Mouse (Mus musculus): ENCODE data around the gene Palm3. TPM values are rescaled to one million over a fixed set of nuclear protein-coding genes. Genes with fewer than 3 reads are reported as not detected.
A peak's percentile ranks its signal among the peaks of the same experiment; 100 is the strongest.
"Not testable (repeated sequence)": the region's sequence is repeated elsewhere in the genome, so short reads cannot be mapped to it uniquely, and the experiment has no call there.

Palm3 gene
- total RNA-seq, 2 experiments from 2014 or later = not detected

DNA sequence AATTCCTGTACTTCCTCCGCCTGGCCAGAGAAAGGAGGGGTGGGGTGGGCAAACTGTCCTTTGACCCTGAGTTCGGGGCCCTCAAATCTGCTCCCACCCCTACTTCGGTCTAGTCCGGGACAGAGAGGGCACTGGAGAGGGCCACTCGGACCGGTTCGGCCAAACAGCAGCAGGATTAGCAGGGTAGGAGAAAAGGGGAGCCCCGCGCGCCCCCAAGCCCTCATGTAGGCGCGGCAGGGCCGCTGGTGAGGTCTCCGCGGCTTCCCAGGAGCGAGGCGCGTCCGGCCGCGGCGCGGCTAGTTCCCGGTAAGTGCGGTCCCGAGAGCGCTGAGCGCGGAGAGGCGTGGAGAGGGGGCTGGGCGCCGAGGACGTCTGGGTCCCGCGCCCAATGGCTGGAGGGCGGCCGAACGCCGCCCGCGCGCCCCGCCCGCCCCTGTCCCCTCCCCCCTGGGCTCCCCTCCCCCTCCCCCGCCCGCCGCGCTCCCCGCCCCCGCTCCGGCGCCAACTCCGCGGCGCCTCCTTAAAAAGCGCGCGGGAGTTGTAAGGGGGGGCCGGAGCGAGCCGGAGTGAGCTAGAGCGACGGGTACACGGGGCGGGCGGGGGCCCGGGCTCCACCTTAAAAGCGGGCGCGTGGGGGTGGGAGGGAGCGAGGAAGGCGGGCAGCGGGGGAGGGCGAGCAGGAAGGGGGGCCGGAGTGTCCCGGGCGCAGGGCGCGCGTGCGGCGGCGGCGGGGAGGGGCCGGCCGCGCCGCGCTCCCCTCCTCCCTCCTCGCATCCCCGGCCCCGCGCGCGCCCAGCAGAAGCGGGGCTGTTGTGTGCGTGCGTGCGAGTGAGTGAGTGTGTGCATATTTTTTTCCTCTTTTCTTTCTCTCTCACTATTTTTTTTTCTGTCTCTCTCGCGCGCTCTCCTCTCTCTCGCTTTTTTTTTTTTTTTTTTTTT, 24.4 kb upstream of the Palm3 start:
- ATAC-seq (replicated peaks; ENCODE audit: poor library complexity, severe bottlenecking) = peak; percentile 69

DNA sequence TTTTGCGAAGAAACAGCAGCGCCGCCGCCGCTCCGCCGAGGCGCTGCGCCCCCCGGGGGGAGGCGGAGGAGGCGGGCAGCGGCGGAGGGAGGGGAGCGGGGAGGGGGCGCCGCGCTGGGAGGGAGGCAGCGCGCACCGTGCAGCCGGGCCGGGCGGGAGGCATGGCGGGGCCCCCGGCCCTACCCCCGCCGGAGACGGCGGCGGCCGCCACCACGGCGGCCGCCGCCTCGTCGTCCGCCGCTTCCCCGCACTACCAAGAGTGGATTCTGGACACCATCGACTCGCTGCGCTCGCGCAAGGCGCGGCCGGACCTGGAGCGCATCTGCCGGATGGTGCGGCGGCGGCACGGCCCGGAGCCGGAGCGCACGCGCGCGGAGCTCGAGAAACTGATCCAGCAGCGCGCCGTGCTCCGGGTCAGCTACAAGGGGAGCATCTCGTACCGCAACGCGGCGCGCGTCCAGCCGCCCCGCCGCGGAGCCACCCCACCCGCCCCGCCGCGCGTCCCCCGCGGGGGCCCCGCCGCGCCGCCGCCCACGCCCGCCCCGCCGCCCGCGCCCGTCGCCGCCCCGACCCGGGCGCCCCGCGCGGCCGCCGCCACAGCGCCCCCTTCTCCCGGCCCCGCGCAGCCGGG, 23.6 kb upstream of the Palm3 start, which contains the start of gene Samd1:
Gene Samd1 (plus strand): TSS at position 162 of the 631 bp plus-strand sequence.
- ATAC-seq (replicated peaks; ENCODE audit: poor library complexity, severe bottlenecking) = no peak

DNA sequence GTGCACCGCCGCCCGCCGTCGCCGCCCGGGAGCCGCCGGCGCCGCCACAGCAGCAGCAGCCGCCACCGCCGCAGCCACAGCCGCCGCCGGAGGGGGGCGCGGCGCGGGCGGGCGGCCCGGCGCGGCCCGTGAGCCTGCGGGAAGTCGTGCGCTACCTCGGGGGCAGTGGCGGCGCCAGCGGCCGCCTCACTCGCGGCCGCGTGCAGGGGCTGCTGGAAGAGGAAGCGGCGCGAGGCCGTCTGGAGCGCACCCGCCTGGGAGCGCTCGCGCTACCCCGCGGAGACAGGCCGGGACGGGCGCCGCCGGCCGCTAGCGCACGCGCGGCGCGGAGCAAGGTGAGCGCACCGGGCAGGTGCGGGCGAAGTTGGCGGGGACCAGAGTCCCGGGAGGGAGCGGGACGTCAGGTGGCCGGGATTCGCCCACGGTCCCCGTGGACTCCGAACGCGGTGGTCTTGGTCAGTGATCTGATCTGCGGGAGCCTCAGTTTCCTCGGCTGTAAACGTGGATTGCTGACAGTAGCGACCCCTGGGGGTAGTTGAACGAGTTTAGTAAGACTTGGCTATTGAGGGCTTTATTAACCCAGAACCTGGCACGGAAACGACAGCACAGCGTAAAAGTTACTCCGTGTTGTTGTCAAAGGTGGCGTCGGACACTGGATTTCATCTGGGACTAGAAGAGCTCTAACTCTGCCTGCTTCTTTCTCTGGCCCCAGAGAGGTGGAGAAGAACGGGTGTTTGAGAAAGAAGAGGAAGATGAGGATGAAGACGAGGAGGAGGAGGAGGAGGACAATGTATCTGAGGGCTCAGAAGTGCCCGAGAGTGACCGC, 22.8 kb upstream of the Palm3 start:
- ATAC-seq (replicated peaks; ENCODE audit: poor library complexity, severe bottlenecking) = peak; percentile 62

DNA sequence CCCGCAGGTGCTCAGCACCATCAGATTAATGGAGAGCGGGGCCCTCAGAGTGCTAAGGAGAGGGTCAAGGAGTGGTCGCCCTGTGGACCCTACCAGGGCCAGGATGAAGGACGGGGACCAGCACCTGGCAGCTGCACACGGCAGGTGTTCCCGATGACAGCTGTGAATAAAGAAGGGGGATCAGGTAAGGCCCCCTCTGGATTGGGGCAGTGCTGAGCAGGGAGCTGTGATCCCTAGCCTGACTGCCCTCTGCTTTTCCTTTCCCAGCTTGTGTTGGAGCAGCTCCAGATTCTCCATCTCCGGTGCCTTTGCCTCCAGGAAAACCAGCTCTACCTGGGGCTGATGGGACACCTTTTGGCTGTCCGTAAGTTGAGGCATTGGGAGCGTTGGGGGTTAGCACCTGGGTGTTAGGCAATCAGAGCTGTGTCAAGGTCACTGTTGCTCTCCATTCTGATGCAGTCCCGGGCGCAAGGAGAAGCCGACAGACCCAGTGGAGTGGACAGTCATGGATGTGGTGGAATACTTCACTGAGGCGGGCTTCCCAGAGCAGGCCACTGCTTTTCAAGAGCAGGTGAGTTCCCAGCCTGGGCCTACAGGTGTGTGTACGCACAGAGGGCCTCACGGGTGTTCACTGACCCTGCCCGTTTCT, 22.1 kb upstream of the Palm3 start:
- ATAC-seq (replicated peaks; ENCODE audit: poor library complexity, severe bottlenecking) = no peak

DNA sequence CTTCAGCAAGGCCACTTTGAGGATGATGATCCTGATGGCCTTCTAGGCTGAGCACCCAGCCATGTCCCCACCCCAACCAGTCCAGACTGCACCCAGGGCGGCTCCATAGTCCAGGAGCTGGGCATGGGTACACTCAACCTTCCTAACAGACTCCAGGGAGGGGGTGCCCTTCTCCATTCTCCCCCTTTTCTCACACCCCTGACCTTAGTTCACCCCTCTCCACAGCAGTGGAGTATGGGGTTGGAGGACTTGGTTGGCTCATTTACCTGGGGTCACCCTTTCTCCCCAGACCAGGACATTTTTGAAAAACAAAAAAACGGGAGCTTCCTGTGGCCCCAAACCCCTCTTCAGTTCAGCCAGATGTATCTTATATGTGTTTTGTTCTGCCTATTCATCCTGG, 21.4 kb upstream of the Palm3 start:
- no peak for ATAC-seq (replicated peaks; ENCODE audit: poor library complexity, severe bottlenecking)

DNA sequence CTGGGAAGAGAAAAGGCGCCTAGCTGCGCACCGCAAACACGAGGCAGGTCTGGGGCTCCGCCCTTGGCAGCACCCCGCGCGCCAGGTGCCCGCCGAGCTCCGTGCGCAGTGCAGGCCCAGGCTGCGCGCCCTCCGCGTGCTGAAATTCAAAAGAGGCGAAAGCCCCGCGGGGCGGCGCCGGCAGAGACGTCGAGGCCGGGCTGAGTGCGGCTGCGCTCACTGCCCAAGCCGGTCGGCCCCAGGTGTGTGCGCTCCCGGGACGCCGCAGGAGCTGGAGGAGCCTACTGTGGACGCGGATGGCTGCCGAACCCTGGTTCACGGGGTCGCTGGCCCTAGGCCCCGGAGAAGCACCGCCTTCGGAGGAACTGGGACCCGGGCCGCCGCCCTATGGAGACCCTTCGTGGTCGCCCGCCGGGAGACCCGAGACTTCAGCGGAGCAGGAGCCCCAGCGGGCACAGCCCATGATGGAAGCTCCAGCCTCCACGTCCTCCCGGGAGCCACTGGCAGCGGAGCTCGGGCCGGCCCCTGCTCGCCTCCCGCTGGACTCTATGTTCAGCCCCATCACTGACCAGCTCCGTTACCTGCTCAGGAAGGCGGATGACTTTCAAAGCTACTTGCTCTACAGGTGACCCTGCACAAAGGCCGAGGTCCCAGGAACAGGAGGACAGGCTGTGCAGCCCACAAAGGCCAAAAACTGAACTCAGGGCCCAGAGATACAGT, 19.8 kb upstream of the Palm3 start, which contains the start of gene 1700067K01Rik:
Gene 1700067K01Rik (plus strand): TSS at position 222 of the 720 bp plus-strand sequence.
- ATAC-seq (replicated peaks; ENCODE audit: poor library complexity, severe bottlenecking) = no peak

DNA sequence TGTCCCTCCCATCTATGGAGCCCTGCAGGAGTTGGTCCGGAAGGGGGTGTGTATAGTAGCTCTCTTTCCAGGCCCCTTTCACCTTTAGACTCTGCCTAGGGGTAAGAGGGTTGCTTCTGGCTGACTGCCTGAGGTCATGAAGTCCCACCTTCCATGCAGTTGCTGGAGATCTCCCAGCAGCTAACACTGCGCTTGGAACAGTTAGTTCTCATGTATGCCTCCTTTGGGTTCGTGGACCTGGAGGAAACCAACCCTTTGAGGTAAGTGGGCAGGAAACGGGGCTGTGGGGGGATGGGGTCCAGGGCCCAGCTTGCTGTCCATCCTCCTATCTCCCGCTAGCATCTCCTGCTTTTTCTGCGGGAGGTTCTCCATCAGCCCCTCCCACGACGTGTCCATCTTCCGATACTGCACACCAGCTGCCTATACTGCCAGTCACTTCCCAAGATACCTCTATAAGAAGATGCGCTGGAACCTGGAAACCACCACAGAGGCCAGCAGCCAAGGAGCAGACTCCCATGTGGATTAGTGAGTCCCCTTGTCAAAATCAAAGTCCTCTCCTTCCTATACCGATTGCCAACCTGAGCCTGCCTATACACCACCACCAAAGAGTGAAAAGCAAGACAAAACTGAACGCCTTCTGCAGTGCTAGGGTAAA, 18.2 kb upstream of the Palm3 start:
- ATAC-seq (replicated peaks; ENCODE audit: poor library complexity, severe bottlenecking) = no peak

DNA sequence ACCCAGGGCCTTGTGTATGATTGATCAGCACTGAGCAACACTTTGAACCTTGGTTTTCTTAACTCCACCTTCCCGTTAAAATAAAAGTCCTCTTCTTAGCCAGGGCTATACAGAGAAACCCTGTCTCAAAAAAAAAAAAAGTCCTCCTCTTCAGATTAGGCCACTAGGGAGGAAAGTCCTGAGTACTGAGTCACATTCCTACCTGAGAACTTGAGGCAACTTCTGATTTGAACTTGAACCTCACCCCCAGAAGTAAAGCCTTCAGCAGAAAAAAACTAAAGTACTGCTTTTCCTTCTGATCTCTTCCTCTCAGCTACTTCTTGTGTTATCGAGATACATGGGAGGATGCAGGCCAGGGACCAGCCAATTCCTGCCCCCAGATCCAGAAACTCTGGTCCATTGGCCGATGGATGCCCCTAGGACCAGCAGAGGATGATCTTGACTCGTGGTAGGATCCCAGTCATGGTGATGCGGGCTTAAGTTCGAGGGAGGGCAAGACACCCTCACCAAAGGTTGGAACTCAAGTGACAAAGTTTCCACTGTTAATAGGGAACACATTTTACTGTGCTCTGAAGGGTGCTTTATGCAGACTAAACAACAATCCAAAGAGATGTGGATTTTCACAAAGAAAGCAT, 17.5 kb upstream of the Palm3 start:
- ATAC-seq (replicated peaks; ENCODE audit: poor library complexity, severe bottlenecking) = no peak

DNA sequence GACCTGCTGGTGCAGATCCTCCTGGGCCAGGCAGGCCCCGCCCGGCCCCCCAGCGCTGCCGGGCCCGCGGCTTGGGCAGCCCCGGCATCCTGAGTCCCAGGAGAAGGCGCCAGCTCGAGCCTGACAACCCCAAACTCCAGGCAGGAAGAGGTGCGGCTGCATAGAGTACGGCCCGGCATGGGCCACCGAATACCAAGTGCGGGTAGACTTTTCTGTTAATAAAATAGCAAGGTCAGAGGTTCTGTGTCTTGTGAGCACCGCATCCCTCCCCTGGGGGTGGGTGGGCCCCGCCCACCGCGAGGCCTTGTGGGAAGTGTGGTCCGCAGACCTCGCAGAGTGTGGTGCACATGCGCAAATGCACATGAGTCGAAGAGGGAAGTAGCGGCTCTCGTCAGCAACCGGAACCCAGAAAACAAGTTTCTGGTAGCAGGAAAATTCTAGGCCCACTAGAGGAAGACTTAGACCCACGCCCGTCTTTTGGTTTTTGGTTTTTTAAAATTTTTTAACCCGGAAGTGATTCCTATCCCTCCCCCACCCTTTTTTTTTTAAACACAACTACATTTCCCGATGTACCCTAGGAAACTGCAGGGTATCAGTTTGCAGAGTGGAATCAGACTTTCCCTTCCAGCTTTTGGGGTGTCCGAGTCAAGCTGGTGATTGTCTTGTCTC, 16.6 kb upstream of the Palm3 start:
- ATAC-seq (replicated peaks; ENCODE audit: poor library complexity, severe bottlenecking) = peak; percentile 99

DNA sequence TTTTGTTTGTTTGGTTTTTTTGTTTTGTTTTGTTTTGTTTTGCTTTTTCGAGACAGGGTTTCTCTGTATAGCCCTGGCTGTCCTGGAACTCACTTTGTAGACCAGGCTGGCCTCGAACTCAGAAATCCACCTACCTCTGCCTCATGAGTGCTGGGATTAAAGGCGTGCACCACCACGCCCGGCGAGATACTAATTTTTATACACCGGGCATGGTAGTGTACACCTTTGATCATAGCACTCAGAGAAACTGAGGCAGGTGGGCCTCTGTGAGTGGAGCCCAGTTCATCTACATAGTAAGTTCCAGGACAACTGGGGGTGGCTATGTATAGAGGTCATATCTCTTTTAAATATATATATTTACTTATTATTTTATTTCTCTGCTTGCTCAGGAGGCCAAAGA, 15.8 kb upstream of the Palm3 start:
- not testable (repeated sequence) for ATAC-seq (replicated peaks; ENCODE audit: poor library complexity, severe bottlenecking)

DNA sequence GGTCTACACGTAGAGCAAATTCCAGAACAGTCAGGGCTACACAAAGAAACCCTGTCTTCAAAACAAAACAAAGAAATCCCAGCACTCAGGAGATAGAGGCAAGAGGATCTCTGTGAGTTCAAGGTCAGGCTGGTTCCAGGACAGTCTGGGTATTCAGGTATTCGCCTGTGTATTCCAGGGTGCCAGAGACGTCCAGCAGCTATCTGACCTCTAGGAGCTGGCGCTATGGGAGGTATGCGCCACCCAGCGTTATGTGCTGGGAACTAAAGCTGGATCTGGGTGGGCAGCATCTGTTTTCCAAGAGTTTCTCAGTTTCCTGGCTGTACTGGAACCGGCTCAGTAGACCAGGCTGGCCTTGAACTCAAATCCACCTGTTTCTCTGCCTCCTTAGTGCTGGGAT, 12.9 kb upstream of the Palm3 start:
- no peak for ATAC-seq (replicated peaks; ENCODE audit: poor library complexity, severe bottlenecking)

DNA sequence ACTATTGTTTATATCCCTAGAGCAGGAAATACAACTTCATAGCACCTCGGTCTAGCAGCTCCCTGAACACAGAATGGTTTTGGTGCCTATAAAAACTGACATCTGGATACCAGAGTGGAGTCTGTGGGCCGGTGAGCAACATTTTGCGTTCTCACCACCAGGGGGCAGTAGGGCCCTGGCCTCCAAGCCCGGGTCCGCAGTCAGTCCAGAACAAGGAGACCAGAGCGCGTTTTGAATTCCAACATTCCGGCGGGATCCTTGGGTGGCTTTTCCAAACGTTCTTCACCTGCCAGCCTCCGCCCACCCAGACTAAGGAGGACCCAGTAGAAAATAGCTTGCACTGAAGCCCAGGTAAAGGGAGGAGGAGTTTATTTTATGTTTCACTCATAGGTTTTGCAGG, 11.4 kb upstream of the Palm3 start:
- ATAC-seq (replicated peaks; ENCODE audit: poor library complexity, severe bottlenecking) = peak; percentile 61

DNA sequence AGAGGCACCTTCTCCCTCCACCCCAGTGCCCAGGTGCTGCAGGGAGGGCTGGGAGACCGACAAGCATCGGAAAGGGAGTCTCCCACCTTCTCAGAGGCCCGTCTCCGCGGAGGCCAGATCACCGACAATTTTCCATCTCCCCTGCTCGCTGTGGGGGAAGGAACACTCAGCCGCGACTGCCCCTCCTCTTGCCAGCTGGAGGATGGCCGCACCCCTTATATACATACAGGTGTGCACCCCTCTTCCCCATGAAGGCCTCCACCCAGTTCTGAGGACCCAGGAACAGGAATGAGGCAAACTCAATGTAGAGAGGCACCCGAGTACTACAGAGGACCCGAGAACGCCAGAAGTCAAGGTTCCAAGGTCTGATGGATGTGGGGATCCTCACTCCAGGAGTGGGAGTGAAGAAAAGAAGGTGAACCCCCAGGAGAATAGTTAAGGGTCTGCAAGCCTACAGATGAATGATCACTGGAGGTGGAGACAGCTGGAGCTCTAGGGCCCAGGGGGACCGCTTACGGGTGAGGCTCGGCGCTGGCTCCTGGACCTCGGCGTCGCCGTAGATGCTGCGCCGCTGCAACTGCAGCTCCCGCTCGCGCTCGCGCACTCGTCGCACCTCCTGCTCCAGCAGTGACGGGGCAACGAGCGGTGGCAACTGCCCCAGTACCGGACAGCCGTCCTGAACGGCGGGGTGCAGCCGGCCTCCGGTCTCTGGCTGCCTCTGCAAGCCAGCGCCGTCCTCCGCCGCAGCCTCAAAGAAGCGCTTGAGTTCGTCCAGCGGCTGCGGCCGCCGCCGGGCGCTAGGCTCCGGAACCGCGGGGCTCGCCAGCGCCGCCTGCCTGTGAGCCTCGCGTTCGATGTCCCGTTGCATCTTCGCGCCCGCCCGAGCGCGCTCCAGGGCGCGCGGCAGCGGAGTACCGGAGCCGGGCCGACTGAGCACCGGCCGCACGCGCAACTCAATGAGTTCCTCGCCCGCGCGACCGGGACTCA, 10.4 kb upstream of the Palm3 start:
- ATAC-seq (replicated peaks; ENCODE audit: poor library complexity, severe bottlenecking) = peak; percentile 57

DNA sequence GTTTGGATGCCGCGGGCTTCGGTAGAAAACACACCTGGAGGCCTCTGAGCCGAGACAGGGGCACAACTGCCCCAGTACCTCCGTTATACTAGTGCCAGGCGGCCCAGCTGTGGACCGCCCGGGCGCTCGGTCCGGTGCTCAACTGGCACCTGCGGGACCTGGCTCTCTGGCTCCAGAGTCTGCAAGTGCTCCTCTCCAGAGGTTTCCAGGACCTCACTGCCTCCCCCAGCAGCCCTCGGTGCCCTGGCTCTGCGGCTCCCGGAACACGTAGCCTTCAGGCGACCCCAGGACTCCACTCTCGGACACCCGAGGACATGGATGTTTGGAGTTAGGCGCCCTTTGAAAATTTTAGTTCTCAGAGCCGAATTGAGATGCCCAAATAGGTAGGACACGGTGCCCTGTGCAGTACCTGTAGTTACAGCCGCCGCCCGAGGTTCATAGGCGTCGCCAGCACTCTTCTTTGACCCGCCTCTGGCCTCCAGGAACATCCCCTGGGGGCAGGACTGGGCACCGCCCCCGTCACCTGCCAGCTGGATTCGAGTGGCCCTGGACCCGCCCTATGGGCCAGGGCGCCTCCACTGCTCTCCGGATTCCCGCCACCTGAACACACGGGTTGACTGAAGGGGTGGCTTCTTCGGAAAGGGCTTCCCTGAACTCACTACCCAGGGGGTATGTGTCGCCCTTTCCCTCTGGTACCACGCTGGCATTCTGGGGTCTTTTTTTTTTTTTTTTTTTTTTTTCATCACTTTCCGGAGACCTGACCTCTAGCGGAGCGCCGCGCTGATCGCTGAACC, 9.4 kb upstream of the Palm3 start, which contains the start of gene 2210011C24Rik:
Gene 2210011C24Rik (minus strand): TSS at position 467 of the 794 bp plus-strand sequence.
- ATAC-seq (replicated peaks; ENCODE audit: poor library complexity, severe bottlenecking) = peak; percentile 31

DNA sequence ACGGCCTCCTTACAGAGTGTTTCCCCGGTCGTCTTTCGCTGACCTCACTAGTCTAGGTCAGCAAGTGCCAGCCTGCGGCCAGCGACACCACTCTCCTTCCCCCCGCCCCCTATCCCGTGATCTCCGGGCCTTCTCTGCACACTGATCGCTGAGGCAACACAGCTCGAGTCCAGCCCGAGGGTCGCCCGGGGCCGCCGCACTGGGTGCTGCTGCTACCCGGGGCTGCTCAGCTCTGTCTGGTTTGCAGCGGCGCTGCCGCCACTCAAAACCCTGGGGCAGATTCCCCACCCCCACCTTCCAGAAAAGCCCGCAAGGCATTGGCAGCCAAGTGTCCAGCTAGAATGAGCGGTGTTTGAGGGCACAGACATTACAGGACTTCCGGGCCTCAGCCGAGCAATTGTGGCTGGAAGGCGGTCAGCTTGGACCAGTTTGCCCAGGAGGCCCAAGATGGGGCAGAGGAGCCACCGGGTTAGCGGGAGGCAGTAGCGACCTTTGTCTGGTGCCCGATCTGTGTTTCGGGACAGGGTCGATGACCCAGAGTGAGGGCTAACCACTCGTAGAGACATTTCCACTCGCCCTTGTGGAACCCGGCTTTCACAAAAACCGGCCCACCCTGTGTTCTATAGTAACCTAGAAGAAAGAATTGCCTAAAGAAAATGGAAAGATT, 8.6 kb upstream of the Palm3 start:
- ATAC-seq (replicated peaks; ENCODE audit: poor library complexity, severe bottlenecking) = peak; percentile 34

Measured in granulocyte monocyte progenitor cell, adult 5-6 weeks (primary cell).